Mouse (Mus musculus): Measurements from ENCODE around the gene Slc22a23. TPM values are rescaled to one million over a fixed set of nuclear protein-coding genes. Genes with fewer than 3 reads are reported as not detected.
"Not testable (repeated sequence)": the region's sequence is repeated elsewhere in the genome, so short reads cannot be mapped to it uniquely, and the experiment has no call there.

The Slc22a23 gene
- 3.1 and 3.6 TPM in 2 replicates for polyA plus RNA-seq (2015; fragmentation: Nextera tagmentation; extraction: Ambion mirVana)

GRCm38 (mm10) chr13:34345128-34346085 is at the start of gene Slc22a23:
Gene Slc22a23, minus strand, starts transcription at chr13:34345182.
- H3K27ac ChIP-seq (ENCODE audit: low read length): peak within 1 kb of the TSS; percentile 49; the same call in 1 of the 2 replicates
- peak within 1 kb of the TSS; percentile 76 for H3K4me3 ChIP-seq (replicated peaks; ENCODE audit: low read length)
- peak within 1 kb of the TSS; percentile 96 for H3K4me2 ChIP-seq (ENCODE audit: low read depth, low read length)
- peak; percentile 85 for ATAC-seq (ENCODE audit: insufficient read depth, low FRiP score)
- H3K9ac ChIP-seq (ENCODE audit: low read length): peak within 1 kb of the TSS; percentile 92
- no peaks in the 10 kb centered on the region for H3K9me3 ChIP-seq (replicated peaks; ENCODE audit: control insufficient read depth, low read length)
- 3% methylated on average over 48 of the region's 69 CpGs for WGBS
- peaks cover 27% of the 10 kb centered on the region for H3K4me1 ChIP-seq (ENCODE audit: control insufficient read depth, insufficient read depth, low read length)
- H3K36me3 ChIP-seq (ENCODE audit: control insufficient read depth, insufficient read depth, low read length): no peaks in the 10 kb centered on the region
- peaks cover 6% of the 10 kb centered on the region; the same call in 1 of the 2 replicates for H3K27me3 ChIP-seq (ENCODE audit: control insufficient read depth, insufficient read depth, low read length)

GRCm38 (mm10) chr13:34394305-34394704 is 49.3 kb upstream of the Slc22a23 start:
- H3K4me2 ChIP-seq (ENCODE audit: low read depth, low read length); H3K36me3 ChIP-seq (ENCODE audit: control insufficient read depth, insufficient read depth, low read length): not testable (repeated sequence)

GRCm38 (mm10) chr13:34392376-34392775 is 47.4 kb upstream of the Slc22a23 start:
- no peaks in the 10 kb centered on the region for H3K9me3 ChIP-seq (replicated peaks; ENCODE audit: control insufficient read depth, low read length)
- ATAC-seq (ENCODE audit: insufficient read depth, low FRiP score): no peak
- no peaks in the 10 kb centered on the region for H3K4me1 ChIP-seq (ENCODE audit: control insufficient read depth, insufficient read depth, low read length)
- 59% methylated on average over 7 of the region's 7 CpGs for WGBS
- no peak overlapping the region for H3K27ac ChIP-seq (ENCODE audit: low read length)
- no peak overlapping the region for H3K9ac ChIP-seq (ENCODE audit: low read length)
- no peaks in the 10 kb centered on the region for H3K36me3 ChIP-seq (ENCODE audit: control insufficient read depth, insufficient read depth, low read length)
- H3K27me3 ChIP-seq (ENCODE audit: control insufficient read depth, insufficient read depth, low read length): no peaks in the 10 kb centered on the region
- H3K4me2 ChIP-seq (ENCODE audit: low read depth, low read length): no peak overlapping the region
- H3K4me3 ChIP-seq (replicated peaks; ENCODE audit: low read length): no peak overlapping the region

More at GRCm38 (mm10) chr13:34394305-34394704, 49.3 kb upstream of the Slc22a23 start:
- not testable (repeated sequence) for H3K27ac ChIP-seq (ENCODE audit: low read length); H3K4me1 ChIP-seq (ENCODE audit: control insufficient read depth, insufficient read depth, low read length); H3K9ac ChIP-seq (ENCODE audit: low read length); H3K27me3 ChIP-seq (ENCODE audit: control insufficient read depth, insufficient read depth, low read length); ATAC-seq (ENCODE audit: insufficient read depth, low FRiP score); H3K4me3 ChIP-seq (replicated peaks; ENCODE audit: low read length); H3K9me3 ChIP-seq (replicated peaks; ENCODE audit: control insufficient read depth, low read length)
- 76% methylated on average over 11 of the region's 16 CpGs for WGBS

- H3K27ac ChIP-seq (ENCODE audit: low read length): no peak overlapping the region
- no peaks in the 10 kb centered on the region for H3K4me1 ChIP-seq (ENCODE audit: control insufficient read depth, insufficient read depth, low read length)
- WGBS: 73% methylated on average over 5 of the region's 5 CpGs
- no peaks in the 10 kb centered on the region for H3K36me3 ChIP-seq (ENCODE audit: control insufficient read depth, insufficient read depth, low read length)
- H3K9ac ChIP-seq (ENCODE audit: low read length): no peak overlapping the region
- H3K27me3 ChIP-seq (ENCODE audit: control insufficient read depth, insufficient read depth, low read length): no peaks in the 10 kb centered on the region
- H3K9me3 ChIP-seq (replicated peaks; ENCODE audit: control insufficient read depth, low read length): no peaks in the 10 kb centered on the region
- H3K4me3 ChIP-seq (replicated peaks; ENCODE audit: low read length): no peak overlapping the region
- H3K4me2 ChIP-seq (ENCODE audit: low read depth, low read length): no peak overlapping the region
- ATAC-seq (ENCODE audit: insufficient read depth, low FRiP score): no peak
Measured at GRCm38 (mm10) chr13:34388219-34388618, 43.2 kb upstream of the Slc22a23 start.

GRCm38 (mm10) chr13:34383416-34383815 is 38.4 kb upstream of the Slc22a23 start:
- peak; percentile 66; the same call in 1 of the 2 replicates for ATAC-seq (ENCODE audit: insufficient read depth, low FRiP score)
- H3K9me3 ChIP-seq (replicated peaks; ENCODE audit: control insufficient read depth, low read length): no peaks in the 10 kb centered on the region
- no peaks in the 10 kb centered on the region for H3K4me1 ChIP-seq (ENCODE audit: control insufficient read depth, insufficient read depth, low read length)
- 45% methylated on average over 3 of the region's 3 CpGs for WGBS
- no peak overlapping the region for H3K27ac ChIP-seq (ENCODE audit: low read length)
- H3K27me3 ChIP-seq (ENCODE audit: control insufficient read depth, insufficient read depth, low read length): no peaks in the 10 kb centered on the region
- no peak overlapping the region for H3K9ac ChIP-seq (ENCODE audit: low read length)
- H3K4me3 ChIP-seq (replicated peaks; ENCODE audit: low read length): no peak overlapping the region
- H3K4me2 ChIP-seq (ENCODE audit: low read depth, low read length): no peak overlapping the region
- no peaks in the 10 kb centered on the region for H3K36me3 ChIP-seq (ENCODE audit: control insufficient read depth, insufficient read depth, low read length)

GRCm38 (mm10) chr13:34378926-34379325 is 33.9 kb upstream of the Slc22a23 start:
- no peaks in the 10 kb centered on the region for H3K36me3 ChIP-seq (ENCODE audit: control insufficient read depth, insufficient read depth, low read length)
- no peak overlapping the region for H3K27ac ChIP-seq (ENCODE audit: low read length)
- H3K4me3 ChIP-seq (replicated peaks; ENCODE audit: low read length): no peak overlapping the region
- no peaks in the 10 kb centered on the region for H3K9me3 ChIP-seq (replicated peaks; ENCODE audit: control insufficient read depth, low read length)
- no peak overlapping the region for H3K9ac ChIP-seq (ENCODE audit: low read length)
- WGBS: 79% methylated on average over 3 of the region's 3 CpGs
- no peak for ATAC-seq (ENCODE audit: insufficient read depth, low FRiP score)
- no peaks in the 10 kb centered on the region for H3K27me3 ChIP-seq (ENCODE audit: control insufficient read depth, insufficient read depth, low read length)
- H3K4me2 ChIP-seq (ENCODE audit: low read depth, low read length): no peak overlapping the region
- H3K4me1 ChIP-seq (ENCODE audit: control insufficient read depth, insufficient read depth, low read length): no peaks in the 10 kb centered on the region

- no peak overlapping the region for H3K9ac ChIP-seq (ENCODE audit: low read length)
- H3K27me3 ChIP-seq (ENCODE audit: control insufficient read depth, insufficient read depth, low read length): no peaks in the 10 kb centered on the region
- 72% methylated on average over 4 of the region's 4 CpGs for WGBS
- no peaks in the 10 kb centered on the region for H3K9me3 ChIP-seq (replicated peaks; ENCODE audit: control insufficient read depth, low read length)
- ATAC-seq (ENCODE audit: insufficient read depth, low FRiP score): no peak
- H3K4me1 ChIP-seq (ENCODE audit: control insufficient read depth, insufficient read depth, low read length): no peaks in the 10 kb centered on the region
- no peak overlapping the region for H3K27ac ChIP-seq (ENCODE audit: low read length)
- H3K4me2 ChIP-seq (ENCODE audit: low read depth, low read length): no peak overlapping the region
- no peak overlapping the region for H3K4me3 ChIP-seq (replicated peaks; ENCODE audit: low read length)
- H3K36me3 ChIP-seq (ENCODE audit: control insufficient read depth, insufficient read depth, low read length): no peaks in the 10 kb centered on the region
Measured at GRCm38 (mm10) chr13:34375145-34375544, 30.2 kb upstream of the Slc22a23 start.

- Histone ChIP-seq H3K27me3 (ENCODE audit: control insufficient read depth, insufficient read depth, low read length) (no peaks in the 10 kb centered on the region), H3K4me1 (ENCODE audit: control insufficient read depth, insufficient read depth, low read length) (no peaks in the 10 kb centered on the region), H3K9ac (ENCODE audit: low read length) (no peak overlapping the region), H3K27ac (ENCODE audit: low read length) (no peak overlapping the region), H3K9me3 (replicated peaks; ENCODE audit: control insufficient read depth, low read length) (no peaks in the 10 kb centered on the region), H3K36me3 (ENCODE audit: control insufficient read depth, insufficient read depth, low read length) (no peaks in the 10 kb centered on the region), H3K4me3 (replicated peaks; ENCODE audit: low read length) (no peak overlapping the region), H3K4me2 (ENCODE audit: low read depth, low read length) (no peak overlapping the region)
- 89% methylated on average over 5 of the region's 5 CpGs for WGBS
- ATAC-seq (ENCODE audit: insufficient read depth, low FRiP score): no peak
Measured at GRCm38 (mm10) chr13:34372870-34373478, 28.0 kb upstream of the Slc22a23 start.

Data from stomach, embryonic 16.5 days (tissue).